Mouse (Mus musculus) pancreas, adult 10 weeks (tissue): ENCODE data around the gene Fam47c. TPM values are rescaled to one million over a fixed set of nuclear protein-coding genes. Genes with fewer than 3 reads are reported as not detected.

Experiments
- polyA plus RNA-seq: library from polyadenylated mRNA; stranded (reverse); fragments of 350-450 nt; fragmentation: Illumina TruSeq; extraction: RNeasy Lipid Tissue Mini Kit (QIAGEN cat#74804); gene quantifications from one replicate; pipeline ENCODE4 v1.2.3, GENCODE M21; 2015; ENCODE audit warnings: low read depth, low replicate concordance; ENCODE audit not compliant: insufficient read depth

Fam47c gene
- not detected for polyA plus RNA-seq

GRCm38 (mm10) chrX:78737463-78737862 lies at the start of gene Fam47c:
TSS of gene Fam47c (plus strand) at chrX:78737763.

Other genes with a start within 250 kb of the Fam47c start
- 1.8 TPM for gene Prrg1, start 153.9 kb upstream of the Fam47c start, polyA plus RNA-seq